Mouse (Mus musculus) erythroblast, adult 5-6 weeks (primary cell): ENCODE measurements around the gene Npepps. TPM values are rescaled to one million over a fixed set of nuclear protein-coding genes. Genes with fewer than 3 reads are reported as not detected.
A peak's percentile ranks its signal among the peaks of the same experiment; 100 is the strongest.
"Not testable (repeated sequence)": the region's sequence is repeated elsewhere in the genome, so short reads cannot be mapped to it uniquely, and the experiment has no call there.

Source experiments
- ATAC-seq: replicated peaks from 2 replicates; pipeline ENCODE4 v1.8.0; 2016; ENCODE audit warnings: moderate number of reproducible peaks, mild to moderate bottlenecking, moderate TSS enrichment, inconsistent platforms; ENCODE audit not compliant: poor library complexity, low FRiP score, severe bottlenecking
- total RNA-seq, 2 experiments: library from RNA; stranded (forward) in 1 of 2; stranded (reverse) in 1 of 2; fragments of 150-400 nt in 1 of 2; fragments of 200-764, 138-1000 nt in 1 of 2; gene quantifications; 2 replicates each; pipeline versions ENCODE4 v1.2.3 to v1.2.4; 2015 to 2017; ENCODE audit warnings: low replicate concordance in 2 of 2

Npepps gene
- total RNA-seq, 2 experiments from 2014 or later, result 7.2 to 18.1 TPM

GRCm38 (mm10) chr11:97189645-97190044 lies 90.8 kb downstream of the Npepps start:
- not testable (repeated sequence) for ATAC-seq

- no peak for ATAC-seq
Measured at GRCm38 (mm10) chr11:97189231-97189630, 91.2 kb downstream of the Npepps start.

GRCm38 (mm10) chr11:97188643-97188955 lies 91.8 kb downstream of the Npepps start:
- no peak for ATAC-seq

- ATAC-seq, result peak; percentile 88
Measured at GRCm38 (mm10) chr11:97187764-97188642, 92.4 kb downstream of the Npepps start, which contains the start of gene Kpnb1. Gene Kpnb1, minus strand, starts transcription at chr11:97187881.

- peak; percentile 77 for ATAC-seq
Measured at GRCm38 (mm10) chr11:97186947-97187763, 93.3 kb downstream of the Npepps start.

GRCm38 (mm10) chr11:97185704-97186614 lies 94.5 kb downstream of the Npepps start:
- ATAC-seq, result no peak

- ATAC-seq, result no peak
Measured at GRCm38 (mm10) chr11:97184875-97185274, 95.6 kb downstream of the Npepps start.

- no peak for ATAC-seq
Measured at GRCm38 (mm10) chr11:97182446-97182845, 98.0 kb downstream of the Npepps start.

- ATAC-seq, result no peak
Measured at GRCm38 (mm10) chr11:97181061-97181460, 99.4 kb downstream of the Npepps start.

- no peak for ATAC-seq
Measured at GRCm38 (mm10) chr11:97178198-97178597, 102.2 kb downstream of the Npepps start.

GRCm38 (mm10) chr11:97176851-97177250 lies 103.6 kb downstream of the Npepps start:
- 0 out of 2 replicates have a peak, but pooled peaks have one; percentile 54 for ATAC-seq

- ATAC-seq, result no peak
Measured at GRCm38 (mm10) chr11:97175499-97175898, 104.9 kb downstream of the Npepps start.

- ATAC-seq, result no peak
Measured at GRCm38 (mm10) chr11:97160341-97160740, 120.1 kb downstream of the Npepps start.

- no peak for ATAC-seq
Measured at GRCm38 (mm10) chr11:97156999-97157398, 123.4 kb downstream of the Npepps start.

Other genes starting within 250 kb of the Npepps start
- gene Lrrc46, start 239.2 kb downstream of the Npepps start, total RNA-seq (2015; ENCODE audit: low replicate concordance), result 6.5 TPM in 1 of 2 replicates, not detected in the other
- gene Lrrc46, start 239.2 kb downstream of the Npepps start, total RNA-seq (2017; ENCODE audit: low replicate concordance), result 0.17 TPM in 1 of 2 replicates, not detected in the other
- gene Mrpl10, start 239.1 kb downstream of the Npepps start, total RNA-seq (2015; ENCODE audit: low replicate concordance), result 8.8 TPM in 2 replicates
- gene Mrpl10, start 239.1 kb downstream of the Npepps start, total RNA-seq (2017; ENCODE audit: low replicate concordance), result 5.6 and 6.2 TPM in 2 replicates
- gene Osbpl7, start 230.0 kb downstream of the Npepps start, total RNA-seq (2015; ENCODE audit: low replicate concordance), result 5.6 and 7.3 TPM in 2 replicates
- 2.1 and 5.7 TPM in 2 replicates for gene Osbpl7, start 230.0 kb downstream of the Npepps start, total RNA-seq (2017; ENCODE audit: low replicate concordance)
- not detected in 2 replicates for gene Tbx21, start 165.3 kb downstream of the Npepps start, total RNA-seq (2015; ENCODE audit: low replicate concordance)
- not detected in 2 replicates for gene Tbx21, start 165.3 kb downstream of the Npepps start, total RNA-seq (2017; ENCODE audit: low replicate concordance)
- 0.96 and 2.7 TPM in 2 replicates for gene Tbkbp1, start 129.1 kb downstream of the Npepps start, total RNA-seq (2015; ENCODE audit: low replicate concordance)
- 0.70 and 6.3 TPM in 2 replicates for gene Tbkbp1, start 129.1 kb downstream of the Npepps start, total RNA-seq (2017; ENCODE audit: low replicate concordance)
- 30.6 and 42.6 TPM in 2 replicates for gene Kpnb1, start 92.8 kb downstream of the Npepps start, total RNA-seq (2015; ENCODE audit: low replicate concordance)
- gene Kpnb1, start 92.8 kb downstream of the Npepps start, total RNA-seq (2017; ENCODE audit: low replicate concordance), result 102 and 119 TPM in 2 replicates
- gene Mrpl45, start 35.1 kb upstream of the Npepps start, total RNA-seq (2015; ENCODE audit: low replicate concordance), result 3.6 and 7.3 TPM in 2 replicates
- gene Mrpl45, start 35.1 kb upstream of the Npepps start, total RNA-seq (2017; ENCODE audit: low replicate concordance), result 3.7 and 9.2 TPM in 2 replicates
- gene Gpr179, start 71.4 kb upstream of the Npepps start, total RNA-seq (2015; ENCODE audit: low replicate concordance), result not detected in 2 replicates
- not detected in 2 replicates for gene Gpr179, start 71.4 kb upstream of the Npepps start, total RNA-seq (2017; ENCODE audit: low replicate concordance)
- gene Socs7, start 81.9 kb upstream of the Npepps start, total RNA-seq (2015; ENCODE audit: low replicate concordance), result 1.0 and 3.1 TPM in 2 replicates
- gene Socs7, start 81.9 kb upstream of the Npepps start, total RNA-seq (2017; ENCODE audit: low replicate concordance), result 2.0 and 3.1 TPM in 2 replicates
- gene Arhgap23, start 134.9 kb upstream of the Npepps start, total RNA-seq (2015; ENCODE audit: low replicate concordance), result 21.3 and 21.9 TPM in 2 replicates
- 25.6 and 30.2 TPM in 2 replicates for gene Arhgap23, start 134.9 kb upstream of the Npepps start, total RNA-seq (2017; ENCODE audit: low replicate concordance)
- not detected in 2 replicates for gene 4933428G20Rik, start 219.7 kb upstream of the Npepps start, total RNA-seq (2015; ENCODE audit: low replicate concordance)
- not detected in 2 replicates for gene 4933428G20Rik, start 219.7 kb upstream of the Npepps start, total RNA-seq (2017; ENCODE audit: low replicate concordance)